Mouse (Mus musculus) ES-E14 (cell line): ENCODE data around the gene Mrpl10.

Source experiments
- CHD2 ChIP-seq: IDR thresholded peaks from 2 replicates; pipeline ENCODE4 v1.6.1; 2014; ENCODE audit warnings: mild to moderate bottlenecking, low read depth, low read length, inconsistent platforms
- HCFC1 ChIP-seq: IDR thresholded peaks from 2 replicates; pipeline ENCODE4 v1.6.1; 2012; ENCODE audit warnings: low read length, inconsistent platforms, borderline replicate concordance; ENCODE audit not compliant: insufficient read depth
- MAFK ChIP-seq: IDR thresholded peaks from 2 replicates; pipeline ENCODE4 v1.6.1; 2014; ENCODE audit warnings: mild to moderate bottlenecking, low read depth, low read length, inconsistent platforms; ENCODE audit not compliant: insufficient read depth
- ZC3H11A ChIP-seq: IDR thresholded peaks from 2 replicates; pipeline ENCODE4 v1.6.1; 2012; ENCODE audit warnings: low read depth, mild to moderate bottlenecking, inconsistent platforms, low read length, borderline replicate concordance
- ZNF384 ChIP-seq: IDR thresholded peaks from 2 replicates; pipeline ENCODE4 v1.6.1; 2012; ENCODE audit warnings: low read depth, low read length, inconsistent platforms

GRCm38 (mm10) chr11:97009198-97009790, 32.1 kb upstream of the Mrpl10 start:
- no peak for TF ChIP-seq ZNF384
- no peak for TF ChIP-seq MAFK
- TF ChIP-seq CHD2 = no peak
- no peak for TF ChIP-seq HCFC1
- TF ChIP-seq ZC3H11A = no peak
